Mouse (Mus musculus) midbrain, embryonic 15.5 days (tissue): ENCODE measurements around the gene Ap1s3. TPM values are rescaled to one million over a fixed set of nuclear protein-coding genes. Genes with fewer than 3 reads are reported as not detected.
A peak's percentile ranks its signal among the peaks of the same experiment; 100 is the strongest.
"Not testable (repeated sequence)": the region's sequence is repeated elsewhere in the genome, so short reads cannot be mapped to it uniquely, and the experiment has no call there.

ENCODE experiments used
- ATAC-seq: fragments of 200-750 bp; cut with Nextera tagmentation; replicated peaks from 2 replicates; pipeline ENCODE4 v1.8.0; 2017; ENCODE audit warnings: moderate TSS enrichment
- H3K27ac ChIP-seq: fragments of 300-500 bp; sonication (generic); 2 replicates; pipeline ENCODE4 v1.5.1; 2015; ENCODE audit warnings: mild to moderate bottlenecking, inconsistent platforms
- H3K27me3 ChIP-seq: fragments of 300-500 bp; sonication (generic); replicated peaks from 2 replicates; pipeline ENCODE4 v1.6.1; 2015; ENCODE audit warnings: inconsistent platforms
- H3K36me3 ChIP-seq: fragments of 300-500 bp; sonication (generic); replicated peaks from 2 replicates; pipeline ENCODE4 v1.6.1; 2015; ENCODE audit warnings: inconsistent platforms
- H3K4me1 ChIP-seq: fragments of 300-500 bp; sonication (generic); 2 replicates; pipeline ENCODE4 v1.6.1; 2015; ENCODE audit warnings: inconsistent platforms
- H3K4me2 ChIP-seq: fragments of 300-500 bp; sonication (generic); 2 replicates; pipeline ENCODE4 v1.6.1; 2015; ENCODE audit warnings: inconsistent platforms, mild to moderate bottlenecking, moderate library complexity
- H3K4me3 ChIP-seq: fragments of 300-500 bp; sonication (generic); 2 replicates; pipeline ENCODE4 v1.5.1; 2015; ENCODE audit warnings: mild to moderate bottlenecking, inconsistent platforms
- H3K9ac ChIP-seq: fragments of 300-500 bp; sonication (generic); 2 replicates; pipeline ENCODE4 v1.6.1; 2015; ENCODE audit warnings: mild to moderate bottlenecking, inconsistent platforms
- H3K9me3 ChIP-seq: fragments of 300-500 bp; sonication (generic); 2 replicates; pipeline ENCODE4 v1.6.1; 2016; ENCODE audit warnings: inconsistent platforms
- WGBS: fragments of 180-500 bp; shearing (Covaris S2); methylation state at CpG from one replicate; pipeline ENCODE4 v1.1.7; 2015; ENCODE audit warnings: mixed read lengths; 5-methylcytosine and 5-hydroxymethylcytosine counted together
- polyA plus RNA-seq: library from polyadenylated mRNA; unstranded; fragments of >200 nt; fragmentation: Nextera tagmentation; extraction: Ambion mirVana; gene quantifications from 2 replicates; pipeline ENCODE4 v1.2.1, GENCODE M21; 2015

Ap1s3 gene
- polyA plus RNA-seq, 1 experiment from 2014 or later, result 0.15 TPM

- no peak overlapping the region for H3K9ac ChIP-seq
- H3K36me3 ChIP-seq, result no peaks in the 10 kb centered on the region
- no peak overlapping the region for H3K27ac ChIP-seq
- 62% methylated on average over 4 of the region's 4 CpGs for WGBS
- H3K9me3 ChIP-seq, result no peaks in the 10 kb centered on the region
- H3K4me1 ChIP-seq, result no peaks in the 10 kb centered on the region
- H3K4me3 ChIP-seq, result no peak overlapping the region
- H3K27me3 ChIP-seq, result no peaks in the 10 kb centered on the region
- ATAC-seq, result no peak
- no peak overlapping the region for H3K4me2 ChIP-seq
Measured at GRCm38 (mm10) chr1:79626140-79626539, 45.6 kb downstream of the Ap1s3 start.

- no peaks in the 10 kb centered on the region for H3K27me3 ChIP-seq
- H3K4me2 ChIP-seq, result no peak overlapping the region
- no peaks in the 10 kb centered on the region for H3K36me3 ChIP-seq
- ATAC-seq, result no peak
- no peak overlapping the region for H3K27ac ChIP-seq
- H3K9ac ChIP-seq, result no peak overlapping the region
- H3K4me3 ChIP-seq, result no peak overlapping the region
- 87% methylated on average over 2 of the region's 2 CpGs for WGBS
- H3K4me1 ChIP-seq, result no peaks in the 10 kb centered on the region
- H3K9me3 ChIP-seq, result no peaks in the 10 kb centered on the region
Measured at GRCm38 (mm10) chr1:79619434-79619833, 52.3 kb downstream of the Ap1s3 start.

- no peak for ATAC-seq
- WGBS, result 64% methylated on average over 2 of the region's 2 CpGs
- H3K9ac ChIP-seq, result no peak overlapping the region
- no peaks in the 10 kb centered on the region for H3K4me1 ChIP-seq
- no peaks in the 10 kb centered on the region for H3K36me3 ChIP-seq
- no peak overlapping the region for H3K4me3 ChIP-seq
- no peaks in the 10 kb centered on the region for H3K9me3 ChIP-seq
- H3K4me2 ChIP-seq, result no peak overlapping the region
- H3K27me3 ChIP-seq, result no peaks in the 10 kb centered on the region
- H3K27ac ChIP-seq, result no peak overlapping the region
Measured at GRCm38 (mm10) chr1:79616492-79616891, 55.3 kb downstream of the Ap1s3 start.

- WGBS, result 96% methylated on average over 6 of the region's 6 CpGs
- Histone ChIP-seq H3K27ac (no peak overlapping the region), H3K36me3 (no peaks in the 10 kb centered on the region), H3K9me3 (no peaks in the 10 kb centered on the region), H3K27me3 (no peaks in the 10 kb centered on the region), H3K4me2 (no peak overlapping the region), H3K9ac (no peak overlapping the region), H3K4me3 (no peak overlapping the region), H3K4me1 (no peaks in the 10 kb centered on the region)
- ATAC-seq, result no peak
Measured at GRCm38 (mm10) chr1:79614456-79614855, 57.3 kb downstream of the Ap1s3 start.

GRCm38 (mm10) chr1:79611271-79611670 is 60.5 kb downstream of the Ap1s3 start:
- not testable (repeated sequence) for H3K9me3 ChIP-seq, H3K27ac ChIP-seq, H3K27me3 ChIP-seq, H3K4me2 ChIP-seq, ATAC-seq, H3K36me3 ChIP-seq, H3K9ac ChIP-seq, H3K4me3 ChIP-seq, H3K4me1 ChIP-seq
- 97% methylated on average over 5 of the region's 5 CpGs for WGBS

GRCm38 (mm10) chr1:79608856-79609255 is 62.9 kb downstream of the Ap1s3 start:
- not testable (repeated sequence) for H3K9ac ChIP-seq, H3K36me3 ChIP-seq, H3K27ac ChIP-seq, H3K4me2 ChIP-seq, ATAC-seq, H3K9me3 ChIP-seq, H3K27me3 ChIP-seq, H3K4me1 ChIP-seq, H3K4me3 ChIP-seq
- 40% methylated on average over 5 of the region's 5 CpGs for WGBS

- no peaks in the 10 kb centered on the region; the same call in 1 of the 2 replicates for H3K9me3 ChIP-seq
- no peaks in the 10 kb centered on the region for H3K36me3 ChIP-seq
- H3K27ac ChIP-seq, result no peak overlapping the region
- WGBS, result 31% methylated on average over 2 of the region's 2 CpGs
- H3K4me3 ChIP-seq, result no peak overlapping the region
- H3K9ac ChIP-seq, result no peak overlapping the region
- peaks cover 9% of the 10 kb centered on the region for H3K4me1 ChIP-seq
- no peak overlapping the region for H3K4me2 ChIP-seq
- no peaks in the 10 kb centered on the region for H3K27me3 ChIP-seq
- ATAC-seq, result no peak
Measured at GRCm38 (mm10) chr1:79602500-79602899, 69.3 kb downstream of the Ap1s3 start.

GRCm38 (mm10) chr1:79598385-79599178 is 73.2 kb downstream of the Ap1s3 start:
- H3K27ac ChIP-seq, result peak overlapping the region; percentile 74

GRCm38 (mm10) chr1:79592721-79593277 is 79.0 kb downstream of the Ap1s3 start:
- no peak overlapping the region for H3K27ac ChIP-seq
- H3K4me2 ChIP-seq, result no peak overlapping the region
- WGBS, result 86% methylated on average over 4 of the region's 4 CpGs
- ATAC-seq, result no peak
- H3K9me3 ChIP-seq, result no peaks in the 10 kb centered on the region
- no peak overlapping the region for H3K4me3 ChIP-seq
- H3K36me3 ChIP-seq, result no peaks in the 10 kb centered on the region
- no peak overlapping the region for H3K9ac ChIP-seq
- H3K27me3 ChIP-seq, result no peaks in the 10 kb centered on the region
- no peaks in the 10 kb centered on the region for H3K4me1 ChIP-seq

More at GRCm38 (mm10) chr1:79598385-79599178, 73.2 kb downstream of the Ap1s3 start:
- peaks cover 9% of the 10 kb centered on the region for H3K4me1 ChIP-seq
- no peak overlapping the region for H3K9ac ChIP-seq
- H3K4me2 ChIP-seq, result no peak overlapping the region
- WGBS, result 29% methylated on average over 5 of the region's 5 CpGs
- no peaks in the 10 kb centered on the region; the same call in 1 of the 2 replicates for H3K9me3 ChIP-seq
- H3K36me3 ChIP-seq, result no peaks in the 10 kb centered on the region
- no peaks in the 10 kb centered on the region for H3K27me3 ChIP-seq
- peak; percentile 95 for ATAC-seq
- no peak overlapping the region for H3K4me3 ChIP-seq

- no peak for ATAC-seq
- WGBS, result 87% methylated on average over 1 of the region's 1 CpGs
- Histone ChIP-seq H3K27me3 (no peaks in the 10 kb centered on the region), H3K4me3 (no peak overlapping the region), H3K9ac (no peak overlapping the region), H3K27ac (no peak overlapping the region), H3K4me2 (no peak overlapping the region), H3K4me1 (no peaks in the 10 kb centered on the region), H3K9me3 (no peaks in the 10 kb centered on the region), H3K36me3 (no peaks in the 10 kb centered on the region)
Measured at GRCm38 (mm10) chr1:79591091-79591490, 80.7 kb downstream of the Ap1s3 start.

GRCm38 (mm10) chr1:79589971-79590763 is 81.6 kb downstream of the Ap1s3 start:
- Histone ChIP-seq H3K9me3 (no peaks in the 10 kb centered on the region), H3K9ac (no peak overlapping the region), H3K4me1 (no peaks in the 10 kb centered on the region), H3K27me3 (no peaks in the 10 kb centered on the region), H3K4me3 (no peak overlapping the region), H3K4me2 (no peak overlapping the region), H3K27ac (no peak overlapping the region), H3K36me3 (no peaks in the 10 kb centered on the region)
- 94% methylated on average over 4 of the region's 4 CpGs for WGBS
- ATAC-seq, result no peak

- WGBS, result 43% methylated on average over 6 of the region's 6 CpGs
- Histone ChIP-seq H3K9me3 (no peaks in the 10 kb centered on the region), H3K27ac (no peak overlapping the region), H3K27me3 (no peaks in the 10 kb centered on the region), H3K4me3 (no peak overlapping the region), H3K4me1 (no peaks in the 10 kb centered on the region), H3K36me3 (no peaks in the 10 kb centered on the region), H3K4me2 (no peak overlapping the region), H3K9ac (no peak overlapping the region)
- no peak for ATAC-seq
Measured at GRCm38 (mm10) chr1:79589424-79589823, 82.3 kb downstream of the Ap1s3 start.
